Mouse (Mus musculus) frontal cortex, postnatal 36 days (tissue): ENCODE results near the gene Trim39.
"Not testable (repeated sequence)": the region's sequence is repeated elsewhere in the genome, so short reads cannot be mapped to it uniquely, and the experiment has no call there.

Source experiments
- DNase-seq, 2 experiments: peaks; one replicate each; pipeline ENCODE4 v3.0.0; 2022; ENCODE audit warnings: low spot score in 2 of 2

Trim39 gene

GRCm38 (mm10) chr17:36248886-36249285 lies 23.2 kb downstream of the Trim39 start:
- DNase-seq, result no peak

GRCm38 (mm10) chr17:36245741-36246140 lies 26.3 kb downstream of the Trim39 start:
- no peak for DNase-seq

- DNase-seq, result no peak
Observed at GRCm38 (mm10) chr17:36244031-36244430, 28.0 kb downstream of the Trim39 start.

- no peak for DNase-seq
Observed at GRCm38 (mm10) chr17:36240637-36241213, 31.3 kb downstream of the Trim39 start.

- DNase-seq, result no peak
Observed at GRCm38 (mm10) chr17:36237321-36237921, 34.6 kb downstream of the Trim39 start.

- DNase-seq, result not testable (repeated sequence)
Observed at GRCm38 (mm10) chr17:36235300-36235699, 36.7 kb downstream of the Trim39 start.

GRCm38 (mm10) chr17:36233572-36233971 lies 38.5 kb downstream of the Trim39 start:
- no peak for DNase-seq

- peak in 1 of 2 experiments; percentile 43 for DNase-seq
Observed at GRCm38 (mm10) chr17:36231318-36231717, 40.7 kb downstream of the Trim39 start.

- DNase-seq, result no peak
Observed at GRCm38 (mm10) chr17:36229046-36229445, 43.0 kb downstream of the Trim39 start.

GRCm38 (mm10) chr17:36226921-36227320 lies 45.1 kb downstream of the Trim39 start:
- no peak for DNase-seq

- no peak for DNase-seq
Observed at GRCm38 (mm10) chr17:36225231-36225824, 46.7 kb downstream of the Trim39 start.

- DNase-seq, result no peak
Observed at GRCm38 (mm10) chr17:36224451-36224850, 47.6 kb downstream of the Trim39 start.

- no peak for DNase-seq
Observed at GRCm38 (mm10) chr17:36218594-36219155, 53.4 kb downstream of the Trim39 start.

- DNase-seq, result no peak
Observed at GRCm38 (mm10) chr17:36215586-36215985, 56.5 kb downstream of the Trim39 start.
